Mouse (Mus musculus): ENCODE measurements at regions not wholly inside any gene's neighbourhood (a gene's known extent, or its start where the extent isn't known, plus 50 kb on each side); places are given as distances from the start of the nearest gene placed in this dataset.
A peak's percentile ranks its signal among the peaks of the same experiment; 100 is the strongest.

DNA sequence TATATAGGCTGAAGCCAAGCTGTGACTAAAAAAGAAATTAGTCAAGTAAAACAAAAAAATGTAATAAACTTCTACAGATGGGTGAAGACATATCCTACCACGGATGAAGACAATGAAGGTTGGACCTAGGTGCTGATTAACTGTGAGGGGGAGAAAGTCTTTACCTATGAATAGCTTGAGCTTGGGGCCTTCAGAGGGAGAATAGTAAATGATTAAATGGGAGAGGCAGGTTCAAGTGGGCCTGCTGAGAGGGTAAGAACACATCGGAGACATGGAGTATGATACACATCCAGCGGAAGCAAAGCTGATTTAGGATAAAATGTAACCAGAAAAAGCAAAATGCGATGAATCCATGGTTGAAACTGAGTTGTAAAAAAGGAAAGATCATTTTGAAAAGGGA, 197.9 kb upstream of the Robo2 start:
- WGBS = 83% methylated on average over 4 of the region's 4 CpGs
- ATAC-seq (replicated peaks; ENCODE audit: low FRiP score) = no peak

DNA sequence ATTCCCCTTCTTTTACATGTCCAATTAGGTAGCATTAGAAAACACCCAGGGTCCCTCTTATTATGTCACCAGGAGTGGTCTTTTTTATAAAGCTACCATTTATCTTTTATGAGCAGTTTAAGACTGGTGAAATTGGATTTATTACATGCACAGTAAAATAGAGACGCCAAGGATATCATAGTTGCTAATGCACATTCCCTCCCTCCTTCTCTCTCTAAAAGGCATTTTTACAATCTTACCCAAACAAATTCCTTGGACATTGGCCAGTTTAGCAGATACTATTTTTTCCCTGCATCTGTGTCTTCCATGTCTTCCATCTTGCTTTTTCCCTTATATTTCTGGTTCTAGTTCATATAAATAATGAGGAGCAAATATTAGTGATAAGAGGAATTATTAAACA, 186.7 kb upstream of the Robo2 start:
- Histone ChIP-seq H3K9me3 (ENCODE audit: control insufficient read depth, low read length) (no peaks in the 10 kb centered on the region), H3K4me2 (ENCODE audit: low read depth, low read length, severe bottlenecking) (no peak overlapping the region), H3K9ac (ENCODE audit: low read length) (no peak overlapping the region), H3K36me3 (ENCODE audit: control insufficient read depth, insufficient read depth, low read length) (no peaks in the 10 kb centered on the region), H3K27me3 (ENCODE audit: control insufficient read depth, insufficient read depth, low read length) (no peaks in the 10 kb centered on the region), H3K4me1 (replicated peaks; ENCODE audit: control insufficient read depth, insufficient read depth, low read length) (no peaks in the 10 kb centered on the region), H3K4me3 (ENCODE audit: low read depth, low read length) (no peak overlapping the region), H3K27ac (ENCODE audit: low read depth, low read length) (no peak overlapping the region)
- DNase-seq (ENCODE audit: low spot score) (no peak), ATAC-seq (replicated peaks; ENCODE audit: low FRiP score) (no peak)
- 91% methylated on average over 1 of the region's 1 CpGs for WGBS

More for the DNA sequence above, 197.9 kb upstream of the Robo2 start:
- H3K4me3 ChIP-seq (ENCODE audit: low read depth, low read length) = no peak overlapping the region
- no peaks in the 10 kb centered on the region for H3K27me3 ChIP-seq (ENCODE audit: control insufficient read depth, insufficient read depth, low read length)
- H3K36me3 ChIP-seq (ENCODE audit: control insufficient read depth, insufficient read depth, low read length) = no peaks in the 10 kb centered on the region
- DNase-seq (ENCODE audit: low spot score) = no peak
- H3K4me2 ChIP-seq (ENCODE audit: low read depth, low read length, severe bottlenecking) = no peak overlapping the region
- H3K27ac ChIP-seq (ENCODE audit: low read depth, low read length) = no peak overlapping the region
- H3K9ac ChIP-seq (ENCODE audit: low read length) = no peak overlapping the region
- no peaks in the 10 kb centered on the region for H3K9me3 ChIP-seq (ENCODE audit: control insufficient read depth, low read length)
- H3K4me1 ChIP-seq (replicated peaks; ENCODE audit: control insufficient read depth, insufficient read depth, low read length) = no peaks in the 10 kb centered on the region

DNA sequence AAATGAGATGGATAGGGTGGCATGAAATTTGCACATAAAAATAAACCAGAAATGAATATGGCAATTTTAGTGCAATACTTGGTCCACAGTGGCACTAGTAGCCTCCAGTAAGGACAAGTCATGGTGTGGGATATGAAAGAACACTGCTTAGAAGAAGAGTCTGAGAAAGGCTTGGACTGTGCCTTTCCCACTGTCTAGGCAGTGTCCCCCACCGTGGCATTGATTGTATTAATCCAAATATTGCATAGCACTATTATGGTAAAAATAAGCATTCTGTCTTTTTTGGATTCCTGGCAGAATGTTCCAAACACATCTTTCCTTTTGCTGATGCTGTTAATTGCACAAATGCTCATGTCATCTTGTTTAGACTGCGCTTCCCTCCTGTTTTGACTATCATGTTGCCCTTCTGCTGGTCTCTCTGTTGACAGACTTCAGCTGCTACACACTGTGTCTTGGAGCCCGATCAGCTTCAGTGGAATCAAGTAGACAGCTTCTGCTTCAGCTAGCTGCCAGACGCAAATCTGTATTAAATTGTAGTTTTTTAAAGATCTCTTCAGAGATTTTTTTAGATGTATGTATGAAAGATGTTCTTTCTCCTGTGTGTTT, 186.2 kb upstream of the Robo2 start:
- 84% methylated on average over 4 of the region's 4 CpGs for WGBS

DNA sequence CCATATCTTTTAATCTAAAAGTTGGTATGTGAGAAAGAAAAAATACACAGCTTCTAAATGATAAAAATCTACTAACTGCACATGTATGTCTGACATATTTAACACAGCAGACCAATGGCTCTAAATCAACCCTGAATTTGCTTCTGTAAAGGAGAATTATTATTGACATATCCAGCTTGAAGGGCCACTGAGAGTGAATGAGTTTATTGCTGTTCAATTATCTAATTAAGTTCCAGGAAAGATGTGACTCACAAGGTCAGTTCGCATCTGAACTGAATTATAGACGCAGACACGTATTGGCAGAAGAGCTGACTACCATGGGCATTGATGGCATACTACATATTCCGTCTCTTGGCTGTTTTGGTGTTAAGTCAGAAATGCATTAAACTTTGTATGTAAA, 180.3 kb upstream of the Robo2 start:
- no peak overlapping the region for H3K4me3 ChIP-seq (ENCODE audit: low read depth, low read length)
- H3K36me3 ChIP-seq (ENCODE audit: control insufficient read depth, insufficient read depth, low read length) = no peaks in the 10 kb centered on the region
- WGBS = 88% methylated on average over 4 of the region's 4 CpGs
- no peak overlapping the region for H3K27ac ChIP-seq (ENCODE audit: low read depth, low read length)
- H3K4me1 ChIP-seq (replicated peaks; ENCODE audit: control insufficient read depth, insufficient read depth, low read length) = no peaks in the 10 kb centered on the region
- H3K9me3 ChIP-seq (ENCODE audit: control insufficient read depth, low read length) = no peaks in the 10 kb centered on the region
- H3K27me3 ChIP-seq (ENCODE audit: control insufficient read depth, insufficient read depth, low read length) = no peaks in the 10 kb centered on the region
- ATAC-seq (replicated peaks; ENCODE audit: low FRiP score) (no peak), DNase-seq (ENCODE audit: low spot score) (no peak)
- H3K4me2 ChIP-seq (ENCODE audit: low read depth, low read length, severe bottlenecking) = no peak overlapping the region
- H3K9ac ChIP-seq (ENCODE audit: low read length) = no peak overlapping the region

More for the DNA sequence above, 186.2 kb upstream of the Robo2 start:
- H3K4me1 ChIP-seq (replicated peaks; ENCODE audit: control insufficient read depth, insufficient read depth, low read length) = no peaks in the 10 kb centered on the region
- H3K27me3 ChIP-seq (ENCODE audit: control insufficient read depth, insufficient read depth, low read length) = no peaks in the 10 kb centered on the region
- H3K4me2 ChIP-seq (ENCODE audit: low read depth, low read length, severe bottlenecking) = no peak overlapping the region
- ATAC-seq (replicated peaks; ENCODE audit: low FRiP score) = no peak
- no peak for DNase-seq (ENCODE audit: low spot score)
- H3K36me3 ChIP-seq (ENCODE audit: control insufficient read depth, insufficient read depth, low read length) = no peaks in the 10 kb centered on the region
- H3K9me3 ChIP-seq (ENCODE audit: control insufficient read depth, low read length) = no peaks in the 10 kb centered on the region
- no peak overlapping the region for H3K9ac ChIP-seq (ENCODE audit: low read length)
- H3K4me3 ChIP-seq (ENCODE audit: low read depth, low read length) = no peak overlapping the region
- H3K27ac ChIP-seq (ENCODE audit: low read depth, low read length) = no peak overlapping the region

GRCm38 (mm10) chr16:74582645-74583423, 171.2 kb upstream of the Robo2 start:
- DNase-seq (ENCODE audit: low spot score) (no peak), ATAC-seq (replicated peaks; ENCODE audit: low FRiP score) (no peak)
- Histone ChIP-seq H3K36me3 (ENCODE audit: control insufficient read depth, insufficient read depth, low read length) (no peaks in the 10 kb centered on the region), H3K27ac (ENCODE audit: low read depth, low read length) (no peak overlapping the region), H3K4me2 (ENCODE audit: low read depth, low read length, severe bottlenecking) (no peak overlapping the region), H3K9me3 (ENCODE audit: control insufficient read depth, low read length) (no peaks in the 10 kb centered on the region), H3K27me3 (ENCODE audit: control insufficient read depth, insufficient read depth, low read length) (no peaks in the 10 kb centered on the region), H3K4me1 (replicated peaks; ENCODE audit: control insufficient read depth, insufficient read depth, low read length) (no peaks in the 10 kb centered on the region), H3K9ac (ENCODE audit: low read length) (no peak overlapping the region), H3K4me3 (ENCODE audit: low read depth, low read length) (no peak overlapping the region)
- WGBS = 76% methylated on average over 4 of the region's 4 CpGs

DNA sequence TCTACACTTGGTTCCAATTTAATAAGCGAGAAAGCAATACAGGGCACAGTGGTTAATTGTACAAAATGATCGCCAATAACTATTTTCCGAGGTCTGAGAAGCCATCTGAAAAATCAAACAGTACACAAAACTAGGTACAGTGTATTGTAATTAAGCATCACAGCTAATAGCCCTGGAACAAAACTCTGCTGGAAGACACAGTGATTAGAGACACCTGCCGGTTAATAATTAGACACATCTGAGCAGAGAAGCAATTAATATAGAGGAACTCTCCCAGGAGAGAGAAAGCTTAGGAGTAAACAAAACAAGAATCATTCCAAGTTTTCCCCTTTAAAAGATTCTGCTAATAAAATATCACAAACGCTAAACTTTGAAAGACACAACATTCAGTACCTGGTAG, 136.7 kb upstream of the Robo2 start:
- 69% methylated on average over 5 of the region's 5 CpGs for WGBS
- Histone ChIP-seq H3K4me1 (replicated peaks; ENCODE audit: control insufficient read depth, insufficient read depth, low read length) (no peaks in the 10 kb centered on the region; the same call in 1 of the 2 replicates), H3K9me3 (ENCODE audit: control insufficient read depth, low read length) (no peaks in the 10 kb centered on the region), H3K4me2 (ENCODE audit: low read depth, low read length, severe bottlenecking) (no peak overlapping the region), H3K27me3 (ENCODE audit: control insufficient read depth, insufficient read depth, low read length) (no peaks in the 10 kb centered on the region), H3K9ac (ENCODE audit: low read length) (no peak overlapping the region), H3K27ac (ENCODE audit: low read depth, low read length) (no peak overlapping the region), H3K36me3 (ENCODE audit: control insufficient read depth, insufficient read depth, low read length) (no peaks in the 10 kb centered on the region), H3K4me3 (ENCODE audit: low read depth, low read length) (no peak overlapping the region)
- peak; percentile 60 for ATAC-seq (replicated peaks; ENCODE audit: low FRiP score)
- no peak for DNase-seq (ENCODE audit: low spot score)

DNA sequence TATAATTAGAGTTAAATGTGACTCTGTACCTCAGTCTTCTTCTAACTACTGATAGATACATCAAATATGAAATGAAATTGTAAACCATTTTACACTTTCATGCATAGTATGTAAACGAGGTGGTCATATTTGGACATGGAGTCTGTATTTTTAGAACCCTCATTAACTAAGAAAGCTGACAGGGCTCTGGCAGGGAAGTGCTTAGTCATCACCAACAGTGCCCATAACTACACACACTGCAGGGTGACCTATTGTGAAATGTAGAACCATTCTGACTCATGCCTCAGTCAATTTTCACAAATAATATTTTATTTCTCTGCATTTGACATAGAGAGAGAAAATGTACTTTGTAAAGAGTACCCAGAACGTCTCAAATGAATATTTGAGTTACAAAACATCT, 118.9 kb upstream of the Robo2 start:
- no peak overlapping the region for H3K4me2 ChIP-seq (ENCODE audit: low read depth, low read length, severe bottlenecking)
- WGBS = 76% methylated on average over 2 of the region's 2 CpGs
- H3K27ac ChIP-seq (ENCODE audit: low read depth, low read length) = no peak overlapping the region
- no peaks in the 10 kb centered on the region for H3K36me3 ChIP-seq (ENCODE audit: control insufficient read depth, insufficient read depth, low read length)
- H3K4me1 ChIP-seq (replicated peaks; ENCODE audit: control insufficient read depth, insufficient read depth, low read length) = no peaks in the 10 kb centered on the region
- H3K9ac ChIP-seq (ENCODE audit: low read length) = no peak overlapping the region
- ATAC-seq (replicated peaks; ENCODE audit: low FRiP score) (no peak), DNase-seq (ENCODE audit: low spot score) (no peak)
- no peaks in the 10 kb centered on the region for H3K9me3 ChIP-seq (ENCODE audit: control insufficient read depth, low read length)
- no peak overlapping the region for H3K4me3 ChIP-seq (ENCODE audit: low read depth, low read length)
- H3K27me3 ChIP-seq (ENCODE audit: control insufficient read depth, insufficient read depth, low read length) = no peaks in the 10 kb centered on the region

GRCm38 (mm10) chr16:74528245-74528644, 116.6 kb upstream of the Robo2 start:
- H3K4me2 ChIP-seq (ENCODE audit: low read depth, low read length, severe bottlenecking) = no peak overlapping the region
- no peak overlapping the region for H3K4me3 ChIP-seq (ENCODE audit: low read depth, low read length)
- H3K36me3 ChIP-seq (ENCODE audit: control insufficient read depth, insufficient read depth, low read length) = no peaks in the 10 kb centered on the region
- 40% methylated on average over 3 of the region's 3 CpGs for WGBS
- H3K27ac ChIP-seq (ENCODE audit: low read depth, low read length) = no peak overlapping the region
- no peaks in the 10 kb centered on the region for H3K27me3 ChIP-seq (ENCODE audit: control insufficient read depth, insufficient read depth, low read length)
- H3K9ac ChIP-seq (ENCODE audit: low read length) = no peak overlapping the region
- H3K4me1 ChIP-seq (replicated peaks; ENCODE audit: control insufficient read depth, insufficient read depth, low read length) = no peaks in the 10 kb centered on the region
- DNase-seq (ENCODE audit: low spot score) (no peak), ATAC-seq (replicated peaks; ENCODE audit: low FRiP score) (no peak)
- H3K9me3 ChIP-seq (ENCODE audit: control insufficient read depth, low read length) = no peaks in the 10 kb centered on the region

DNA sequence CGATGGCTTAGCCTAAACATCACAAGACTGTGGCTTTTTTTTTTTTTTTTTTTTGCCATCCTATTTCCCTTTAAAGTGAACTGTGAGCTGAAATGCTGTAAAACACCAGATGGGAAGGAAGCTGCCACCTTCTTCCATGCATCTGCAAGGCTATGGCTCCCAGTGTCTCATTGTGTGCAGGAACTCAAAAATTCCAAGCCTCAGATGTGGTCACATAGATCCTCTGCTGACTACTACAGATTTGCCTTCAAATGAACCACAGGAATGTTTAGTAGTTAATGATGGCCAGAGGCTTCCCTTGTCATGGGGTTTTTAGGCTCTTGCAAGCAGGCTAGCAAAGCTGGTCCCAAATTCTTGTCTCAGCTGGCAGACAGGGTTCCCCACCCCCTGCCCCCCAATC, 114.9 kb upstream of the Robo2 start:
- no peak overlapping the region for H3K4me2 ChIP-seq (ENCODE audit: low read depth, low read length, severe bottlenecking)
- no peak overlapping the region for H3K27ac ChIP-seq (ENCODE audit: low read depth, low read length)
- no peaks in the 10 kb centered on the region for H3K9me3 ChIP-seq (ENCODE audit: control insufficient read depth, low read length)
- no peak overlapping the region for H3K9ac ChIP-seq (ENCODE audit: low read length)
- WGBS = 68% methylated on average over 1 of the region's 1 CpGs
- H3K4me3 ChIP-seq (ENCODE audit: low read depth, low read length) = no peak overlapping the region
- H3K4me1 ChIP-seq (replicated peaks; ENCODE audit: control insufficient read depth, insufficient read depth, low read length) = no peaks in the 10 kb centered on the region
- ATAC-seq (replicated peaks; ENCODE audit: low FRiP score) (no peak), DNase-seq (ENCODE audit: low spot score) (no peak)
- no peaks in the 10 kb centered on the region for H3K36me3 ChIP-seq (ENCODE audit: control insufficient read depth, insufficient read depth, low read length)
- no peaks in the 10 kb centered on the region for H3K27me3 ChIP-seq (ENCODE audit: control insufficient read depth, insufficient read depth, low read length)
